Mouse (Mus musculus) hindbrain, postnatal 0 days (tissue): Measurements from ENCODE around the gene Rac1. TPM values are rescaled to one million over a fixed set of nuclear protein-coding genes. Genes with fewer than 3 reads are reported as not detected.
A peak's percentile ranks its signal among the peaks of the same experiment; 100 is the strongest.

Experiments
- ATAC-seq: fragments of 200-750 bp; cut with Nextera tagmentation; 2 replicates; pipeline ENCODE4 v1.8.0; 2017; ENCODE audit warnings: mild to moderate bottlenecking, moderate TSS enrichment, moderate library complexity
- DNase-seq: peaks from one replicate; pipeline ENCODE4 v3.0.0-alpha.2; 2015; ENCODE audit warnings: low spot score
- H3K27ac ChIP-seq: fragments of 300-500 bp; sonication (generic); 2 replicates; pipeline ENCODE4 v1.5.1; 2014; ENCODE audit warnings: mild to moderate bottlenecking
- H3K27me3 ChIP-seq: fragments of 300-500 bp; sonication (generic); 2 replicates; pipeline ENCODE4 v1.6.1; 2014; ENCODE audit warnings: low read length, mixed read lengths; ENCODE audit not compliant: insufficient read depth
- H3K36me3 ChIP-seq: fragments of 300-500 bp; sonication (generic); 2 replicates; pipeline ENCODE4 v1.6.1; 2014; ENCODE audit warnings: low read length, mixed read lengths; ENCODE audit not compliant: insufficient read depth
- H3K4me1 ChIP-seq: fragments of 300-500 bp; sonication (generic); 2 replicates; pipeline ENCODE4 v1.6.1; 2014; ENCODE audit warnings: antibody characterized with exemption, low read length, mixed read lengths; ENCODE audit not compliant: insufficient read depth
- H3K4me2 ChIP-seq: fragments of 300-500 bp; sonication (generic); 2 replicates; pipeline ENCODE4 v1.6.1; 2014; ENCODE audit warnings: low read depth, mild to moderate bottlenecking, low read length, moderate library complexity, mixed read lengths
- H3K4me3 ChIP-seq: fragments of 300-500 bp; sonication (generic); 2 replicates; pipeline ENCODE4 v1.5.1; 2014; ENCODE audit warnings: low read length
- H3K9ac ChIP-seq: fragments of 300-500 bp; sonication (generic); replicated peaks from 2 replicates; pipeline ENCODE4 v1.6.1; 2014; ENCODE audit warnings: mild to moderate bottlenecking, low read length, moderate library complexity, mixed read lengths
- H3K9me3 ChIP-seq: fragments of 300-500 bp; sonication (generic); 2 replicates; pipeline ENCODE4 v1.6.1; 2016; ENCODE audit warnings: low read length, mixed read lengths
- CTCF ChIP-seq: IDR thresholded peaks from 2 replicates; pipeline ENCODE4 v1.5.1; 2016; ENCODE audit warnings: antibody characterized with exemption, control low read depth, low read depth
- WGBS: fragments of 180-500 bp; shearing (Covaris S2); extraction: QIAGEN DNeasy Blood & Tissue Kit; methylation state at CpG from one replicate; pipeline ENCODE4 v1.1.7; 2014; 5-methylcytosine and 5-hydroxymethylcytosine counted together
- polyA plus RNA-seq: library from polyadenylated mRNA; unstranded; fragments of >200 nt; fragmentation: Nextera tagmentation; extraction: Ambion mirVana; gene quantifications from 2 replicates; pipeline ENCODE4 v1.2.1, GENCODE M21; 2015
- total RNA-seq: library from RNA; depleted of rRNA; stranded (reverse); fragments of >200 nt; gene quantifications from 2 replicates; pipeline ENCODE4 v1.2.3, GENCODE M21; 2014

The Rac1 gene
- total and polyA plus RNA-seq, 2 experiments from 2014 or later, result 148 to 436 TPM

DNA sequence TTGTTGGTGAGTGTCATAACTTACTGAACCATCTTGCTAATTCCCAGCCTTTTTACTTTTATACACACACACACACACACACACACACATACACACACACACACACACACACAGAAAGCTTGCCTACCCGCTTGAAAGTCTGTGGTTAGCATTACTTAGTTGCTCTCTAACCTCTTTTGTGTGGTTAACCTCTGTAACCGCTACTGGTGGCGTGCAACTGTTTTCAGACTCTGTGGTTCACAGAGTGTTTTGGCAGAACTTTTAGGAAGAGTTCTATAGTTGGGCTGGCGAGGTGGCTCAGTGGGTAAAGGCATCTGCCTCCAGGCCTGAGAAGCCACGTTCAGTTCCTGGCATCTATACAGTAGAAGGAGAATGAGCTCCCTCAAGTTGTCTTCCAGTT, 42.9 kb downstream of the Rac1 start:
- Histone ChIP-seq H3K27me3 (no peaks in the 10 kb centered on the region), H3K4me2 (no peak overlapping the region), H3K9me3 (no peaks in the 10 kb centered on the region), H3K27ac (no peak overlapping the region), H3K9ac (no peak overlapping the region), H3K4me3 (no peak overlapping the region), H3K36me3 (peaks cover 47% of the 10 kb centered on the region), H3K4me1 (no peaks in the 10 kb centered on the region)
- no peak for TF ChIP-seq CTCF
- ATAC-seq (no peak), DNase-seq (no peak)
- WGBS, result 91% methylated on average over 5 of the region's 5 CpGs

GRCm38 (mm10) chr5:143477901-143478300, 49.9 kb downstream of the Rac1 start:
- H3K4me1 ChIP-seq, result no peaks in the 10 kb centered on the region
- no peak for TF ChIP-seq CTCF
- WGBS, result 98% methylated on average over 3 of the region's 3 CpGs
- no peak overlapping the region for H3K4me3 ChIP-seq
- H3K9ac ChIP-seq, result no peak overlapping the region
- H3K36me3 ChIP-seq, result peaks cover 50% of the 10 kb centered on the region
- H3K27ac ChIP-seq, result no peak overlapping the region
- DNase-seq, result no peak
- no peak for ATAC-seq
- H3K4me2 ChIP-seq, result no peak overlapping the region
- no peaks in the 10 kb centered on the region for H3K27me3 ChIP-seq
- H3K9me3 ChIP-seq, result no peaks in the 10 kb centered on the region

- no peak for TF ChIP-seq CTCF
- DNase-seq, result no peak
- Histone ChIP-seq H3K27ac (no peak overlapping the region), H3K4me1 (no peaks in the 10 kb centered on the region), H3K4me3 (no peak overlapping the region), H3K4me2 (no peak overlapping the region), H3K27me3 (no peaks in the 10 kb centered on the region), H3K36me3 (peaks cover 40% of the 10 kb centered on the region), H3K9me3 (no peaks in the 10 kb centered on the region), H3K9ac (no peak overlapping the region)
- 99% methylated on average over 6 of the region's 6 CpGs for WGBS
- ATAC-seq, result no peak
Measured at GRCm38 (mm10) chr5:143476013-143476412, 51.8 kb downstream of the Rac1 start.

GRCm38 (mm10) chr5:143475153-143475844, 52.5 kb downstream of the Rac1 start:
- Histone ChIP-seq H3K4me2 (no peak overlapping the region), H3K4me3 (no peak overlapping the region), H3K27me3 (no peaks in the 10 kb centered on the region), H3K4me1 (no peaks in the 10 kb centered on the region), H3K27ac (no peak overlapping the region), H3K9ac (no peak overlapping the region), H3K9me3 (no peaks in the 10 kb centered on the region), H3K36me3 (peaks cover 38% of the 10 kb centered on the region)
- ATAC-seq (no peak), DNase-seq (no peak)
- WGBS, result 93% methylated on average over 20 of the region's 20 CpGs
- no peak for TF ChIP-seq CTCF

GRCm38 (mm10) chr5:143471953-143472618, 55.8 kb downstream of the Rac1 start:
- H3K4me1 ChIP-seq, result no peaks in the 10 kb centered on the region
- DNase-seq, result no peak
- no peak overlapping the region for H3K27ac ChIP-seq
- no peaks in the 10 kb centered on the region for H3K27me3 ChIP-seq
- ATAC-seq, result no peak
- no peak overlapping the region for H3K4me3 ChIP-seq
- no peak for TF ChIP-seq CTCF
- H3K9ac ChIP-seq, result no peak overlapping the region
- H3K36me3 ChIP-seq, result peaks cover 41% of the 10 kb centered on the region
- 86% methylated on average over 9 of the region's 9 CpGs for WGBS
- no peaks in the 10 kb centered on the region for H3K9me3 ChIP-seq
- no peak overlapping the region for H3K4me2 ChIP-seq

- H3K9me3 ChIP-seq, result no peaks in the 10 kb centered on the region
- H3K27me3 ChIP-seq, result no peaks in the 10 kb centered on the region
- H3K9ac ChIP-seq, result no peak overlapping the region
- H3K4me2 ChIP-seq, result no peak overlapping the region
- H3K4me3 ChIP-seq, result no peak overlapping the region
- TF ChIP-seq CTCF, result no peak
- peaks cover 38% of the 10 kb centered on the region for H3K36me3 ChIP-seq
- no peaks in the 10 kb centered on the region for H3K4me1 ChIP-seq
- WGBS, result 82% methylated on average over 3 of the region's 3 CpGs
- DNase-seq (no peak), ATAC-seq (no peak)
- H3K27ac ChIP-seq, result peak overlapping the region; percentile 27; the same call in 1 of the 2 replicates
Measured at GRCm38 (mm10) chr5:143471165-143471546, 56.7 kb downstream of the Rac1 start.
